Mouse (Mus musculus) CD4-positive, CD25-positive, alpha-beta regulatory T cell (primary cell): Measurements from ENCODE around the gene Spred3. TPM values are rescaled to one million over a fixed set of nuclear protein-coding genes. Genes with fewer than 3 reads are reported as not detected.

ENCODE experiments used
- polyA plus RNA-seq: library from polyadenylated mRNA; unstranded; fragments of 100-300 nt; shearing (Covaris generic); gene quantifications from one replicate; pipeline ENCODE4 v1.2.1, GENCODE M21; 2017

The Spred3 gene
- polyA plus RNA-seq = 0.16 TPM

DNA sequence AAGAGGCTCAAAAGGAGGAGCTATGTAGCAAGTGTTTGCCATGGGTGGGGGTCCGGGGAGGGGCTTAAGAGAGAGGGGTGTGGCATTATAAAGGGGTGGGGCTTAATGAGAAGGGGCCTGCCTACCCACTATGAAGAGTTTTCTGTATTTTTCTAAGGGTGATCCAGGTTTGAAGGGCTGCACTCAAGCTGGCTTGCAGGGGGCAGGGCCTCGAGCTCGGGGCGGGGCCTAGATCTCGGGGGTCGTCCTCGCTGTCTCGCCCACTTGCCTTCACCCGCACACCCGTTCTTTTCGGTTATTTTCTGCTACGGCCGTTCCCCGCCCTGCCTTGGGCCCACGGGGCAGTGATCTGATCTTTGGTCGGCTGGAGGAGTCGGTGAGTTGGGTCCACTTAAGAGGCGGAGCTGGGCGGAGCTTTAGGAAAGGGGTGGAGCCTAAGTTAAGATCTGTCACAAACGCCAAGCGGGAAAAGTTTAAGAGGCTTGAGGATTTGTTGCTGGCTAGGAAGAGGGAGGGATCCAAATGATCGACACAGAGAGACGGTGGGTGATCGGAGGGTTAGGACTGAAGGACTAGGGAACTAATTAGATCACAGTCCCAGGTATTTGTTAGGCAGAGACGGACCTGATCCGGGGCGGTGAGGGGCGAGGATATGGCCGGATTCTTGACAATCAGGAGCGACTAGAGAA is at the start of gene Spred3, which contains the start of gene Ggn:
Spred3 (minus strand) TSS at position 346 of the 689 bp plus-strand sequence.
Ggn (plus strand) TSS at position 145 of the 689 bp plus-strand sequence.

DNA sequence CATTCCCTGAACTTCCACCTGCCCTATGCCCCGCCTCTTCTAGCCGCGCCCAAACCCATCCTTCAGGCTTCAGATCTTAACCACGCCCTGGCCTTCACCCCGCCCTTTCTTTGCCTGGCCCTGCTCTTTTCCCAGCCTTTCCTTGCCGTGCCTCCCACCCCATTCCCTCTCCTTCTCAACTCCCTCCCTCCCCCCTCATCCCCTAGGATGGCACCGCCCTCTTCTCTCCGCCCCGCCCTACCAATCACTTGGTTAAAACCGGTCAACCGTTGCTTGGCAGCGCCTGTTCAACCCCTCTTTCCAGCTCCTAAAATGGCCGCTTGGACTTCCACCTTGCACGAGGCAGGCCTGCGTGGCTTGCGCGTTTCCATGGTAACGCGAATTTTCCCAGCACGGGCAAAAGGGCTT is 43.5 kb upstream of the Spred3 start, which contains the start of gene Catsperg1:
Catsperg1 (minus strand) TSS at position 361 of the 408 bp plus-strand sequence.

DNA sequence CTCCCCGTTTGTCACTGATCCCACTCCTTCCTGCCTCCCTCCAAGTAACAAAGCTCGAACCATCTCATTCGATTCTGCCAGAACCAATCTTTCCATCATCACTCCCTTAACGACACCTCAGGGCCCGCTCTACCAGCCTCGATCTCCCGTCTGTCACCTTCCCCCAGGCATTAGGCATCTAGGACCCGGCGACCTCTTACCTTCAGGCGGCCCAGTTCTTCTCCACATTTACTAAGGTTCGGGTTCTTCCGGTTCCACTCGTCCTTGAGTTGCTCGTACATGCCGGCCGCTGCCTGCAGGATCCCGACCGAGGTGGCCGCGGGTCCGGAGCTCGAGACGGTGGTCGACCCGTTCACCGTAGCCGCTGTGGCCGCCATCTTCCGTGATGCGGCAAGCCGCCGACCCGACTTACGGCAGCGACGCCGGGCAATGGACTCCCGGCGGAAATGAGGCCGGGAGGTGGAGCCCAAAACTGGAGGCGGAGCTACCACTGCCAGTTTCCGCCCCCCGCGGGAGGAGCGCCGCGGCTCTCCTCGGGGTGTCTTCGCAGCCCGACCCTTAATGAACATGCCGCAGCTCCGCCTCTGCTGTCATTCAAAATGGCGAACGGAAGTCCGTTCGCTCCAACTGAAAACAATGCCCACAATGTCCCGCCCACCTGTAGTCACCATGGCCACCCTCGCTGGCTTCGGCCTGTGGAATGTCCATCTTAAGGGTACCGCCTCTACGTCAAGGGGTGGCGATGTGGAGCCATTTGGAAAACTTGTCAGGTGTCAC is 10.1 kb upstream of the Spred3 start, which contains the start of gene Psmd8:
Psmd8 (minus strand) TSS at position 625 of the 777 bp plus-strand sequence.

DNA sequence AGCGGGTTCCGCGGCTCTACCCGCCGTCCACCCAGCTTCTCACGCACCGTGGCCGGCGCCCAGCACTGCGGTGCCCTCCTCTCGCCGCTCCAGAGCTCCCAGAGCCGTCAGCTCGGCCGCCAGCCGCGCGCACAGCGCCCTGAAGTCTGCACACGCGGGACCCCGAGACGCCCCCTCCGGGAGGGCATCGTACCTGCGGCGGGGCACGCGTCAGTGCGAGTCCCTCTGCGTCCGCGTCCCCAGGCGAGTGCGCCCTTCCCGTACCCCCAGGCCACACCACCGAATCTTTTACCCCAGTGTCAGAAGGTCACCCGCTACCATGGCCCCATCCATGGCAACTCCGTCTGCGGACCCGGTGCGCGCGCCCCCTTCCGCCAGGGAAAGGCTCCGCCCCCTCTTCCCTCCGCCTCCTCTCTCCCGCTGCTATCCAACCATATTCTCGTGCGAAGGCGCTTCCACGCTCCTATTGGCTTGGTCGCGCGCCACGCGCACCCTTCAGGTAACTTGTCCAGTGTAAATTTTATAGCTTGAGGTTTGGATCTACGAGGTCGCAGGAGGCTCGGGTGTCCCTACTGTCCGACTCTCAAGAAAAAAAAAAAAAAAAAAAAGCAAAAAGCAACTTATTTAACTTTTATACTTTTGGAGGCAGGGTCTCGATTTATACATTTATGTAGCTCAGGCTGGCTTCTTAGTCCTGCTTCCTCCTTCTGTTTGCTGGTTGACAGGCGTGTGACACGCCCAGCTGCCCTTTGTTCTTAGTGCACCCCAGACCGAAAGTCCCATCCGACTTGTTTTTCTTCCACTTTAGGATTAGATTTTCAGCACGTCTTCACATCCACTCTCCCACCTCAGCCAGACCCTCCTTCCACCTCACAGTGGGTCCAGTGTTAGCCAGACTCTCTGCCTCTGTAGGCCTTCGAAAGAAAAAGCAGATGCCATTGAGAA is 14.1 kb downstream of the Spred3 start, which contains the start of gene Fam98c:
Fam98c (minus strand) TSS at position 397 of the 945 bp plus-strand sequence.

DNA sequence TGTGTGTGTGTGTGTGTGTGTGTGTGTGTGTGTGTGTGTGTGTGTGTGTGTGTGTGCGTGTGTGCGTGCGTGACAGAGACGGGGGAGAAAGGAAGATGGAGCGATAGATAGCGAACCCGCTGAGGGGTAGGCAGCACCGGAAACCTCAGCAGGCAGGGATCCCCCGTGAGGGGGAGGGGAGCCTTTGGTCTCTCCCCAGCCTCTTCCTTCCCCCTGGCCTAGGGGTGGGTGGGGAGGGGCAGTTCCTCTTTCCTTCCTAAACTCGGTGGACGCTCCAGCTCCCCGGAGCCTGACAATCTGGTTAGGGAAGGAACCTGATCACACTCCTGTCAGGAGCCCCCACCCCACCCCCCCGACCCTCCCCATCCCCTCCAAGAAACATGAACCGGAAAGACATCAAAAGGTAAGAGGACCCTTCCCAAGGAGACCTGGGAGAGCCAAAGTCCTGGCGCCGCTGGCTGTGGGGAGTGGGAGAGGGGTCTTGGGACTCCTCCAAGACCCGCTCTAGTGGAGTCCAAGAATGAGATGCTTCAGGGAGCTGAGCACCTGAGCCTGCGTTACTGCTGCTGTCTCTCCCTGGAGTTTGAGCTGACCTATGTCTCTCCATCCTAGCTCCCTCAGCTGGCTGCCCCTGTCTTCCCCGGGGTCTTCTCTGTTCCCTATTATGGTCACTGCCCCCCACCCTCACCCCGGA is 35.4 kb downstream of the Spred3 start, which contains the start of gene Rasgrp4:
Rasgrp4 (plus strand) TSS at position 159 of the 694 bp plus-strand sequence.

DNA sequence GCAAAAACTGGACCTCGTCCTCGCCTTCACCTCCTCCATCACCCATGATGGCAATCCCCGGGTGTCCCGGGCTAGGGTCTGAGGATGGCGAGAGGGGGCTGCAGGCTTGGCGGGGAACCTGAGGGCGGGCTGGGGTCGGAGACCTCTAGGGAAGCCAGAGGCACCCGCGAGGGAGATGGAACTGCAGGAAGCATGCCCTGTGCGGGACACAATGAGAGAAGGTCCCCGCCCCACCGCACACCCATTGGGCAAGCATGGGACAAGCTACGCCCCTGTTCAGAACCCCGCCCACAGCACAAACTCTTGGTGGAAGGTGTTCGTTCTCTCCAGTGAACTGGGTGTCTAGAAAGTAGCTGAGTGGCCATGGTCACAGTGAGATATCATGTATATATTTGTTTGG is 45.2 kb downstream of the Spred3 start, which contains the start of gene Ryr1:
Ryr1 (minus strand) TSS at position 210 of the 400 bp plus-strand sequence.

Other genes starting within 250 kb of the Spred3 start
- 301 TPM for gene Actn4, start 208.1 kb downstream of the Spred3 start, polyA plus RNA-seq
- gene Eif3k, start 188.5 kb downstream of the Spred3 start, polyA plus RNA-seq = 330 TPM
- 167 TPM for gene Map4k1, start 188.4 kb downstream of the Spred3 start, polyA plus RNA-seq
- gene Ryr1, start 45.2 kb downstream of the Spred3 start, polyA plus RNA-seq = 0.02 TPM
- 2.0 TPM for gene Rasgrp4, start 35.6 kb downstream of the Spred3 start, polyA plus RNA-seq
- gene Fam98c, start 14.2 kb downstream of the Spred3 start, polyA plus RNA-seq = 76.0 TPM
- 0.23 TPM for gene Ggn, start 201 bp downstream of the Spred3 start, polyA plus RNA-seq
- 243 TPM for gene Psmd8, start 10.3 kb upstream of the Spred3 start, polyA plus RNA-seq
- 1.5 TPM for gene Catsperg1, start 43.6 kb upstream of the Spred3 start, polyA plus RNA-seq
- gene Kcnk6, start 62.1 kb upstream of the Spred3 start, polyA plus RNA-seq = 2.5 TPM
- gene Yif1b, start 67.9 kb upstream of the Spred3 start, polyA plus RNA-seq = 64.9 TPM
- gene 2200002D01Rik, start 78.1 kb upstream of the Spred3 start, polyA plus RNA-seq = 2.6 TPM
- 205 TPM for gene Spint2, start 111.5 kb upstream of the Spred3 start, polyA plus RNA-seq
- gene Ppp1r14a, start 118.9 kb upstream of the Spred3 start, polyA plus RNA-seq = not detected
- gene Dpf1, start 133.5 kb upstream of the Spred3 start, polyA plus RNA-seq = not detected